Mouse (Mus musculus) G1E (cell line): ENCODE data around the gene H2-Ab1.

Experiments
- CTCF ChIP-seq: IDR thresholded peaks from 2 replicates; pipeline ENCODE4 v1.5.1; 2012; ENCODE audit warnings: low read depth, low read length, inconsistent platforms, mixed read lengths
- GATA2 ChIP-seq: IDR thresholded peaks from 2 replicates; pipeline ENCODE4 v1.6.1; 2012; ENCODE audit warnings: low read depth, low read length, inconsistent platforms, borderline replicate concordance
- POLR2AphosphoS5 ChIP-seq: IDR thresholded peaks from 2 replicates; pipeline ENCODE4 v1.6.1; 2012; ENCODE audit warnings: low read depth, low read length, inconsistent platforms; ENCODE audit not compliant: insufficient replicate concordance
- TAL1 ChIP-seq: conservative IDR thresholded peaks from 2 replicates; pipeline ENCODE4 v1.6.1; 2012; ENCODE audit warnings: low read depth, low read length, inconsistent platforms, mixed read lengths

GRCm38 (mm10) chr17:34256501-34256900 is 988 bp upstream of the H2-Ab1 start:
- TF ChIP-seq CTCF (no peak), POLR2AphosphoS5 (no peak), TAL1 (no peak), GATA2 (no peak)
